Mouse (Mus musculus): Measurements from ENCODE around the gene Rgs13. TPM values are rescaled to one million over a fixed set of nuclear protein-coding genes. Genes with fewer than 3 reads are reported as not detected.

The Rgs13 gene
- total RNA-seq (2021): 1 to 10 TPM in 1 of 2 experiments, under 1 TPM in 1; 0.57 to 1.3 TPM

GRCm38 (mm10) chr1:144177166-144177565 is at the start of gene Rgs13:
Gene Rgs13 (minus strand): TSS chr1:144177372.
- peak in 1 of 2 experiments; percentile 31 for DNase-seq (ENCODE audit: low spot score in 2 of 2)
- intact Hi-C loops (cut with DNase I): no loop called here

- DNase-seq (ENCODE audit: low spot score in 2 of 2): no peak
- intact Hi-C loops (cut with DNase I): no loop called here
Observed at GRCm38 (mm10) chr1:144215230-144215629, 38.1 kb upstream of the Rgs13 start.

- no peak for DNase-seq (ENCODE audit: low spot score in 2 of 2)
- intact Hi-C loops (cut with DNase I): no loop called here
Observed at GRCm38 (mm10) chr1:144210912-144211311, 33.7 kb upstream of the Rgs13 start.

GRCm38 (mm10) chr1:144206281-144207061 is 29.3 kb upstream of the Rgs13 start:
- peak in 1 of 2 experiments; percentile 11 for DNase-seq (ENCODE audit: low spot score in 2 of 2)
- intact Hi-C loops (cut with DNase I): loop anchor here (5.0 kb wide), 1 partner anchor 384 kb away; no protein-coding TSS in a partner anchor

- intact Hi-C loops (cut with DNase I): loop anchor here (5.0 kb wide), 1 partner anchor 382 kb away; no protein-coding TSS in a partner anchor
- DNase-seq (ENCODE audit: low spot score in 2 of 2): no peak
Observed at GRCm38 (mm10) chr1:144204766-144205165, 27.6 kb upstream of the Rgs13 start.

GRCm38 (mm10) chr1:144202939-144203338 is 25.8 kb upstream of the Rgs13 start:
- intact Hi-C loops (cut with DNase I): no loop called here
- no peak for DNase-seq (ENCODE audit: low spot score in 2 of 2)

- DNase-seq (ENCODE audit: low spot score in 2 of 2): no peak
- intact Hi-C loops (cut with DNase I): no loop called here
Observed at GRCm38 (mm10) chr1:144200496-144200895, 23.3 kb upstream of the Rgs13 start.

GRCm38 (mm10) chr1:144199538-144199937 is 22.4 kb upstream of the Rgs13 start:
- no peak for DNase-seq (ENCODE audit: low spot score in 2 of 2)
- intact Hi-C loops (cut with DNase I): loop anchor here (5.0 kb wide), 3 partner anchors 153 to 397 kb away; no protein-coding TSS in a partner anchor

- DNase-seq (ENCODE audit: low spot score in 2 of 2): peak; percentile 52 to 64
- intact Hi-C loops (cut with DNase I): loop anchor here (5.0 kb wide), 3 partner anchors 155 to 395 kb away; no protein-coding TSS in a partner anchor
Observed at GRCm38 (mm10) chr1:144197684-144198083, 20.5 kb upstream of the Rgs13 start.

- intact Hi-C loops (cut with DNase I): no loop called here
Observed at GRCm38 (mm10) chr1:144186655-144187396, 9.7 kb upstream of the Rgs13 start.

GRCm38 (mm10) chr1:144184955-144185715 is 8.0 kb upstream of the Rgs13 start:
- intact Hi-C loops (cut with DNase I): no loop called here
- no peak for DNase-seq (ENCODE audit: low spot score in 2 of 2)

More at GRCm38 (mm10) chr1:144186655-144187396, 9.7 kb upstream of the Rgs13 start:
- no peak for DNase-seq (ENCODE audit: low spot score in 2 of 2)

GRCm38 (mm10) chr1:144183622-144184021 is 6.5 kb upstream of the Rgs13 start:
- intact Hi-C loops (cut with DNase I): no loop called here
- DNase-seq (ENCODE audit: low spot score in 2 of 2): no peak

- no peak for DNase-seq (ENCODE audit: low spot score in 2 of 2)
- intact Hi-C loops (cut with DNase I): no loop called here
Observed at GRCm38 (mm10) chr1:144179559-144179958, 2.4 kb upstream of the Rgs13 start.

- DNase-seq (ENCODE audit: low spot score in 2 of 2): no peak
- intact Hi-C loops (cut with DNase I): no loop called here
Observed at GRCm38 (mm10) chr1:144178281-144178957, 1.2 kb upstream of the Rgs13 start.

GRCm38 (mm10) chr1:144177620-144178019 is 448 bp upstream of the Rgs13 start:
- DNase-seq (ENCODE audit: low spot score in 2 of 2): no peak
- intact Hi-C loops (cut with DNase I): no loop called here

GRCm38 (mm10) chr1:144174760-144175159 is 2.4 kb downstream of the Rgs13 start:
- no peak for DNase-seq (ENCODE audit: low spot score in 2 of 2)
- intact Hi-C loops (cut with DNase I): no loop called here

GRCm38 (mm10) chr1:144173568-144174036 is 3.6 kb downstream of the Rgs13 start:
- intact Hi-C loops (cut with DNase I): no loop called here
- no peak for DNase-seq (ENCODE audit: low spot score in 2 of 2)

- peak in 1 of 2 experiments; percentile 29 for DNase-seq (ENCODE audit: low spot score in 2 of 2)
- intact Hi-C loops (cut with DNase I): loop anchor here (5.0 kb wide), 1 partner anchor 42 kb away; no protein-coding TSS in a partner anchor
Observed at GRCm38 (mm10) chr1:144168921-144169320, 8.3 kb downstream of the Rgs13 start.

GRCm38 (mm10) chr1:144167761-144168160 is 9.4 kb downstream of the Rgs13 start:
- DNase-seq (ENCODE audit: low spot score in 2 of 2): peak in 1 of 2 experiments; percentile 46
- intact Hi-C loops (cut with DNase I): loop anchor here (5.0 kb wide), 1 partner anchor 40 kb away; no protein-coding TSS in a partner anchor
